Mouse (Mus musculus) hindlimb bud, embryonic 11.5 days (tissue): Measurements from ENCODE around the gene Chd2.

ENCODE experiments used
- DNase-seq: peaks from one replicate; pipeline ENCODE4 v3.0.0-alpha.2; 2012; ENCODE audit warnings: low read depth, low spot score; ENCODE audit errors: extremely low spot score

Chd2 gene

DNA sequence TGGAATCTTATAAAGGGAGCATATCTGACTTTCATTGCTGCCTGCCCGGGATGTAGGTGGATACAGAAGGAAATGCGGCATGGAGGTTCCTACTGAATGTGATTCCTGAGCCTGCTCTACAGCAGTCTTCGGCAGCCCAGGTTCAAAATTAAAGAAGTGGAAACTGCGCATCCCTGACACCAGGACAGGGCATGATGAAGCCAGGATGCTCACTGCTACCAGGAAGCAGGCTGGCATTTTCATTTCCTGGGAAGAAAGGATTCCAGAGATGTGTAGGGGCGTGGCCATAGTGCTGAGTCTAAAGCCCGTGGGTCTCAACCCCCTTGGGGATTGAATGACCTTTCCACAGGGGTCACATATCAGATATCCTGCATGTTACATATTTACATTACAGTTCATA lies 163.6 kb downstream of the Chd2 start:
- no peak for DNase-seq

DNA sequence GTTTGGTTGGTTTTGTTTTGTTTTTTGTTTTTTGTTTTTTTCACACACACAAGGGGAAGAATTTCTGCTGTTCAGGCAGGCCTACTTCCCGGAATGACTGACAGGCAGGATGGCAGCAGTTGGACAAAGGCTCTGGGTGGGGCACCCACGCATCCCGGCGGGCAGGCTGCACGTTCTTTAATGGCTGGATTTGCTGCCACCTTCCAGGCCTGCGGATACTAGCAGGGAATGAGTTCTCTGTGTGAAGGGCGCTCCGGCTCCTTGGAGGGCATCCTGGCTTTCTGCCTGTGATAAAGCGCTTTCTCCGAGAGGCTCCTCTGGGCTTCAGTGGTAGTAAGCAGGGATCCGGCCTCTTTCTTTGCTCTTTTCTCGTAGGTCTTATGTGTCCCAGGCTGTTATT lies 164.3 kb downstream of the Chd2 start:
- DNase-seq = no peak
